Mouse (Mus musculus): ENCODE data around the gene Nyap1. TPM values are rescaled to one million over a fixed set of nuclear protein-coding genes. Genes with fewer than 3 reads are reported as not detected.

Nyap1 gene
- polyA plus RNA-seq, 1 experiment: 3.6 TPM

GRCm38 (mm10) chr5:137749196-137749836 lies 7.9 kb upstream of the Nyap1 start:
- H3K4me3 ChIP-seq (ENCODE audit: insufficient read depth, poor library complexity, severe bottlenecking): no peak overlapping the region
- no peaks in the 10 kb centered on the region for H3K27me3 ChIP-seq (ENCODE audit: control insufficient read depth, insufficient read depth, insufficient read length)
- H3K79me2 ChIP-seq (ENCODE audit: control insufficient read depth, insufficient read depth): peaks cover 37% of the 10 kb centered on the region
- H3K79me3 ChIP-seq (ENCODE audit: low read depth): peaks cover 16% of the 10 kb centered on the region
- no peak overlapping the region for H3ac ChIP-seq (ENCODE audit: control insufficient read depth, insufficient read length, low read depth)
- TF ChIP-seq FOSL1 (IDR thresholded peaks at IDR 0.05; ENCODE audit: insufficient read depth, low read length, poor library complexity, severe bottlenecking): no peak
- no peak for TF ChIP-seq MYOG (IDR thresholded peaks at IDR 0.05; ENCODE audit: control insufficient read depth, extremely low read depth, insufficient read length)
- no peak for TF ChIP-seq MYOD1 (IDR thresholded peaks at IDR 0.05; ENCODE audit: control insufficient read depth, insufficient read length, low read depth)
- TF ChIP-seq USF1 (IDR thresholded peaks at IDR 0.05; ENCODE audit: low read depth): no peak
- no peak for TF ChIP-seq CTCF (IDR thresholded peaks at IDR 0.05; ENCODE audit: control insufficient read depth, insufficient read depth, insufficient read length)
- TF ChIP-seq CEBPB (IDR thresholded peaks at IDR 0.05; ENCODE audit: low read depth): no peak
- TF ChIP-seq MAX (IDR thresholded peaks at IDR 0.05): no peak
- H3K36me3 ChIP-seq (ENCODE audit: control insufficient read depth, insufficient read depth): peaks cover 19% of the 10 kb centered on the region

- Histone ChIP-seq H3K27me3 (ENCODE audit: control insufficient read depth, insufficient read depth, insufficient read length) (no peaks in the 10 kb centered on the region), H3K36me3 (ENCODE audit: control insufficient read depth, insufficient read depth) (peaks cover 19% of the 10 kb centered on the region), H3K4me3 (ENCODE audit: insufficient read depth, poor library complexity, severe bottlenecking) (no peak overlapping the region), H3K79me3 (ENCODE audit: low read depth) (peaks cover 16% of the 10 kb centered on the region), H3K79me2 (ENCODE audit: control insufficient read depth, insufficient read depth) (peaks cover 37% of the 10 kb centered on the region), H3ac (ENCODE audit: control insufficient read depth, insufficient read length, low read depth) (no peak overlapping the region)
- TF ChIP-seq FOSL1 (IDR thresholded peaks at IDR 0.05; ENCODE audit: insufficient read depth, low read length, poor library complexity, severe bottlenecking) (no peak), MAX (IDR thresholded peaks at IDR 0.05) (no peak), MYOD1 (IDR thresholded peaks at IDR 0.05; ENCODE audit: control insufficient read depth, insufficient read length, low read depth) (no peak), CTCF (IDR thresholded peaks at IDR 0.05; ENCODE audit: control insufficient read depth, insufficient read depth, insufficient read length) (no peak), USF1 (IDR thresholded peaks at IDR 0.05; ENCODE audit: low read depth) (no peak), MYOG (IDR thresholded peaks at IDR 0.05; ENCODE audit: control insufficient read depth, extremely low read depth, insufficient read length) (no peak), CEBPB (IDR thresholded peaks at IDR 0.05; ENCODE audit: low read depth) (no peak)
These were observed 6.8 kb upstream of the Nyap1 start for GRCm38 (mm10) chr5:137748130-137748770.

- no peak for TF ChIP-seq MYOG (IDR thresholded peaks at IDR 0.05; ENCODE audit: control insufficient read depth, extremely low read depth, insufficient read length)
- TF ChIP-seq USF1 (IDR thresholded peaks at IDR 0.05; ENCODE audit: low read depth): no peak
- TF ChIP-seq MYOD1 (IDR thresholded peaks at IDR 0.05; ENCODE audit: control insufficient read depth, insufficient read length, low read depth): no peak
- TF ChIP-seq CEBPB (IDR thresholded peaks at IDR 0.05; ENCODE audit: low read depth): no peak
- TF ChIP-seq FOSL1 (IDR thresholded peaks at IDR 0.05; ENCODE audit: insufficient read depth, low read length, poor library complexity, severe bottlenecking): no peak
- TF ChIP-seq CTCF (IDR thresholded peaks at IDR 0.05; ENCODE audit: control insufficient read depth, insufficient read depth, insufficient read length): no peak
- TF ChIP-seq MAX (IDR thresholded peaks at IDR 0.05): no peak
- peaks cover 37% of the 10 kb centered on the region for H3K79me2 ChIP-seq (ENCODE audit: control insufficient read depth, insufficient read depth)
These were observed 6.0 kb upstream of the Nyap1 start for GRCm38 (mm10) chr5:137747326-137747961.

GRCm38 (mm10) chr5:137746851-137747325 lies 5.5 kb upstream of the Nyap1 start:
- peaks cover 9% of the 10 kb centered on the region for H3K36me3 ChIP-seq (ENCODE audit: control insufficient read depth, insufficient read depth)
- peak overlapping the region; percentile 67 for H3K4me3 ChIP-seq (ENCODE audit: insufficient read depth, poor library complexity, severe bottlenecking)
- TF ChIP-seq CEBPB (IDR thresholded peaks at IDR 0.05; ENCODE audit: low read depth) (no peak), MYOG (IDR thresholded peaks at IDR 0.05; ENCODE audit: control insufficient read depth, extremely low read depth, insufficient read length) (no peak), MYOD1 (IDR thresholded peaks at IDR 0.05; ENCODE audit: control insufficient read depth, insufficient read length, low read depth) (no peak), FOSL1 (IDR thresholded peaks at IDR 0.05; ENCODE audit: insufficient read depth, low read length, poor library complexity, severe bottlenecking) (no peak), MAX (IDR thresholded peaks at IDR 0.05) (no peak), CTCF (IDR thresholded peaks at IDR 0.05; ENCODE audit: control insufficient read depth, insufficient read depth, insufficient read length) (no peak), USF1 (IDR thresholded peaks at IDR 0.05; ENCODE audit: low read depth) (no peak)
- peaks cover 37% of the 10 kb centered on the region for H3K79me2 ChIP-seq (ENCODE audit: control insufficient read depth, insufficient read depth)
- peaks cover 16% of the 10 kb centered on the region for H3K79me3 ChIP-seq (ENCODE audit: low read depth)
- H3K27me3 ChIP-seq (ENCODE audit: control insufficient read depth, insufficient read depth, insufficient read length): no peaks in the 10 kb centered on the region
- H3ac ChIP-seq (ENCODE audit: control insufficient read depth, insufficient read length, low read depth): peak overlapping the region; percentile 61

More at GRCm38 (mm10) chr5:137747326-137747961, 6.0 kb upstream of the Nyap1 start:
- Histone ChIP-seq H3ac (ENCODE audit: control insufficient read depth, insufficient read length, low read depth) (peak overlapping the region; percentile 61), H3K27me3 (ENCODE audit: control insufficient read depth, insufficient read depth, insufficient read length) (no peaks in the 10 kb centered on the region), H3K79me3 (ENCODE audit: low read depth) (peaks cover 16% of the 10 kb centered on the region), H3K4me3 (ENCODE audit: insufficient read depth, poor library complexity, severe bottlenecking) (peak overlapping the region; percentile 67), H3K36me3 (ENCODE audit: control insufficient read depth, insufficient read depth) (peaks cover 14% of the 10 kb centered on the region)

GRCm38 (mm10) chr5:137746282-137746850 lies 5.0 kb upstream of the Nyap1 start:
- Histone ChIP-seq H3K4me3 (ENCODE audit: insufficient read depth, poor library complexity, severe bottlenecking) (peak overlapping the region; percentile 67), H3K36me3 (ENCODE audit: control insufficient read depth, insufficient read depth) (peaks cover 4% of the 10 kb centered on the region), H3ac (ENCODE audit: control insufficient read depth, insufficient read length, low read depth) (peak overlapping the region; percentile 61), H3K27me3 (ENCODE audit: control insufficient read depth, insufficient read depth, insufficient read length) (no peaks in the 10 kb centered on the region), H3K79me3 (ENCODE audit: low read depth) (peaks cover 16% of the 10 kb centered on the region), H3K79me2 (ENCODE audit: control insufficient read depth, insufficient read depth) (peaks cover 37% of the 10 kb centered on the region)
- TF ChIP-seq MAX (IDR thresholded peaks at IDR 0.05) (no peak), MYOG (IDR thresholded peaks at IDR 0.05; ENCODE audit: control insufficient read depth, extremely low read depth, insufficient read length) (no peak), MYOD1 (IDR thresholded peaks at IDR 0.05; ENCODE audit: control insufficient read depth, insufficient read length, low read depth) (no peak), CEBPB (IDR thresholded peaks at IDR 0.05; ENCODE audit: low read depth) (no peak), USF1 (IDR thresholded peaks at IDR 0.05; ENCODE audit: low read depth) (no peak), CTCF (IDR thresholded peaks at IDR 0.05; ENCODE audit: control insufficient read depth, insufficient read depth, insufficient read length) (no peak), FOSL1 (IDR thresholded peaks at IDR 0.05; ENCODE audit: insufficient read depth, low read length, poor library complexity, severe bottlenecking) (no peak)
